Mouse (Mus musculus) liver, embryonic 12.5 days (tissue): ENCODE results near the gene Got1. TPM values are rescaled to one million over a fixed set of nuclear protein-coding genes. Genes with fewer than 3 reads are reported as not detected.

Experiments
- ATAC-seq: fragments of 200-750 bp; cut with Nextera tagmentation; 2 replicates; pipeline ENCODE4 v1.8.0; 2017; ENCODE audit warnings: moderate number of reproducible peaks, mild to moderate bottlenecking, moderate library complexity
- H3K27ac ChIP-seq: fragments of 300-500 bp; sonication (generic); 2 replicates; pipeline ENCODE4 v1.5.1; 2016; ENCODE audit warnings: mild to moderate bottlenecking
- H3K27me3 ChIP-seq: fragments of 300-500 bp; sonication (generic); replicated peaks from 2 replicates; pipeline ENCODE4 v1.6.1; 2016; ENCODE audit warnings: mild to moderate bottlenecking, moderate library complexity
- H3K36me3 ChIP-seq: fragments of 300-500 bp; sonication (generic); 2 replicates; pipeline ENCODE4 v1.6.1; 2016; ENCODE audit warnings: mild to moderate bottlenecking, moderate library complexity
- H3K4me1 ChIP-seq: fragments of 300-500 bp; sonication (generic); 2 replicates; pipeline ENCODE4 v1.6.1; 2016
- H3K4me2 ChIP-seq: fragments of 300-500 bp; sonication (generic); 2 replicates; pipeline ENCODE4 v1.6.1; 2016; ENCODE audit warnings: mild to moderate bottlenecking, moderate library complexity
- H3K4me3 ChIP-seq: fragments of 300-500 bp; sonication (generic); 2 replicates; pipeline ENCODE4 v1.5.1; 2016; ENCODE audit warnings: mild to moderate bottlenecking, moderate library complexity
- H3K9ac ChIP-seq: fragments of 300-500 bp; sonication (generic); 2 replicates; pipeline ENCODE4 v1.6.1; 2016; ENCODE audit warnings: mild to moderate bottlenecking, moderate library complexity
- H3K9me3 ChIP-seq: fragments of 300-500 bp; sonication (generic); replicated peaks from 2 replicates; pipeline ENCODE4 v1.6.1; 2016; ENCODE audit warnings: mild to moderate bottlenecking, moderate library complexity
- WGBS: fragments of 180-500 bp; shearing (Covaris S2); methylation state at CpG from one replicate; pipeline ENCODE4 v1.1.7; 2016; ENCODE audit not compliant: insufficient replicate concordance; 5-methylcytosine and 5-hydroxymethylcytosine counted together
- polyA plus RNA-seq: library from polyadenylated mRNA; unstranded; fragments of >200 nt; fragmentation: Nextera tagmentation; extraction: Ambion mirVana; gene quantifications from 2 replicates; pipeline ENCODE4 v1.2.1, GENCODE M21; 2016

The Got1 gene
- polyA plus RNA-seq, 1 experiment from 2014 or later, result 27.6 TPM

GRCm38 (mm10) chr19:43476063-43476462, 48.3 kb downstream of the Got1 start:
- H3K27ac ChIP-seq, result no peak overlapping the region
- no peak for ATAC-seq
- H3K9me3 ChIP-seq, result no peaks in the 10 kb centered on the region
- peaks cover 10% of the 10 kb centered on the region for H3K4me1 ChIP-seq
- peaks cover 32% of the 10 kb centered on the region for H3K27me3 ChIP-seq
- H3K4me2 ChIP-seq, result no peak overlapping the region
- no peaks in the 10 kb centered on the region for H3K36me3 ChIP-seq
- WGBS, result 62% methylated on average over 7 of the region's 7 CpGs
- no peak overlapping the region for H3K4me3 ChIP-seq
- H3K9ac ChIP-seq, result no peak overlapping the region

- Histone ChIP-seq H3K9ac (no peak overlapping the region), H3K4me2 (no peak overlapping the region), H3K9me3 (no peaks in the 10 kb centered on the region), H3K4me1 (peaks cover 10% of the 10 kb centered on the region), H3K36me3 (no peaks in the 10 kb centered on the region), H3K27me3 (peaks cover 32% of the 10 kb centered on the region), H3K27ac (no peak overlapping the region), H3K4me3 (no peak overlapping the region)
- ATAC-seq, result no peak
- WGBS, result 43% methylated on average over 2 of the region's 2 CpGs
Observed at GRCm38 (mm10) chr19:43475642-43476041, 48.8 kb downstream of the Got1 start.

- 79% methylated on average over 7 of the region's 7 CpGs for WGBS
- Histone ChIP-seq H3K27me3 (peaks cover 28% of the 10 kb centered on the region), H3K36me3 (no peaks in the 10 kb centered on the region), H3K4me2 (no peak overlapping the region), H3K4me1 (peaks cover 10% of the 10 kb centered on the region), H3K9me3 (no peaks in the 10 kb centered on the region), H3K4me3 (no peak overlapping the region), H3K27ac (no peak overlapping the region), H3K9ac (no peak overlapping the region)
- ATAC-seq, result no peak
Observed at GRCm38 (mm10) chr19:43472781-43473180, 51.6 kb downstream of the Got1 start.

GRCm38 (mm10) chr19:43472331-43472730, 52.1 kb downstream of the Got1 start:
- peaks cover 10% of the 10 kb centered on the region for H3K4me1 ChIP-seq
- no peak for ATAC-seq
- no peak overlapping the region for H3K27ac ChIP-seq
- no peak overlapping the region for H3K4me2 ChIP-seq
- WGBS, result 76% methylated on average over 8 of the region's 8 CpGs
- peaks cover 28% of the 10 kb centered on the region for H3K27me3 ChIP-seq
- no peak overlapping the region for H3K4me3 ChIP-seq
- H3K9me3 ChIP-seq, result no peaks in the 10 kb centered on the region
- no peaks in the 10 kb centered on the region for H3K36me3 ChIP-seq
- H3K9ac ChIP-seq, result no peak overlapping the region

GRCm38 (mm10) chr19:43469333-43469732, 55.1 kb downstream of the Got1 start:
- Histone ChIP-seq H3K36me3 (no peaks in the 10 kb centered on the region), H3K4me3 (no peak overlapping the region), H3K27ac (no peak overlapping the region), H3K4me2 (no peak overlapping the region), H3K9me3 (no peaks in the 10 kb centered on the region), H3K4me1 (no peaks in the 10 kb centered on the region), H3K9ac (no peak overlapping the region), H3K27me3 (peaks cover 9% of the 10 kb centered on the region)
- no peak for ATAC-seq
- WGBS, result 57% methylated on average over 7 of the region's 7 CpGs

GRCm38 (mm10) chr19:43467927-43468685, 56.3 kb downstream of the Got1 start:
- no peak overlapping the region for H3K4me2 ChIP-seq
- no peaks in the 10 kb centered on the region for H3K36me3 ChIP-seq
- whole genome bisulfite sequencing, result 64% methylated on average over 12 of the region's 12 CpGs
- no peak overlapping the region for H3K4me3 ChIP-seq
- no peak overlapping the region for H3K9ac ChIP-seq
- H3K4me1 ChIP-seq, result no peaks in the 10 kb centered on the region
- no peak for ATAC-seq
- H3K9me3 ChIP-seq, result no peaks in the 10 kb centered on the region
- peaks cover 9% of the 10 kb centered on the region for H3K27me3 ChIP-seq
- H3K27ac ChIP-seq, result no peak overlapping the region

- Histone ChIP-seq H3K27ac (no peak overlapping the region), H3K36me3 (no peaks in the 10 kb centered on the region), H3K9ac (no peak overlapping the region), H3K9me3 (no peaks in the 10 kb centered on the region), H3K27me3 (no peaks in the 10 kb centered on the region; the same call in none of the 2 replicates), H3K4me2 (no peak overlapping the region), H3K4me1 (no peaks in the 10 kb centered on the region), H3K4me3 (no peak overlapping the region)
- WGBS, result 75% methylated on average over 14 of the region's 14 CpGs
- ATAC-seq, result no peak
Observed at GRCm38 (mm10) chr19:43465601-43466255, 58.7 kb downstream of the Got1 start.

GRCm38 (mm10) chr19:43465076-43465475, 59.3 kb downstream of the Got1 start:
- H3K4me2 ChIP-seq, result no peak overlapping the region
- H3K4me3 ChIP-seq, result no peak overlapping the region
- WGBS, result 78% methylated on average over 11 of the region's 11 CpGs
- H3K4me1 ChIP-seq, result no peaks in the 10 kb centered on the region
- no peaks in the 10 kb centered on the region for H3K36me3 ChIP-seq
- no peak for ATAC-seq
- no peak overlapping the region for H3K9ac ChIP-seq
- no peaks in the 10 kb centered on the region for H3K9me3 ChIP-seq
- H3K27ac ChIP-seq, result no peak overlapping the region
- no peaks in the 10 kb centered on the region; the same call in none of the 2 replicates for H3K27me3 ChIP-seq

- Histone ChIP-seq H3K9ac (no peak overlapping the region), H3K27ac (no peak overlapping the region), H3K27me3 (no peaks in the 10 kb centered on the region; the same call in 1 of the 2 replicates), H3K4me1 (no peaks in the 10 kb centered on the region), H3K36me3 (no peaks in the 10 kb centered on the region), H3K4me3 (no peak overlapping the region), H3K9me3 (no peaks in the 10 kb centered on the region), H3K4me2 (no peak overlapping the region)
- no peak for ATAC-seq
- 72% methylated on average over 3 of the region's 3 CpGs for WGBS
Observed at GRCm38 (mm10) chr19:43464294-43464687, 60.1 kb downstream of the Got1 start.

- 67% methylated on average over 7 of the region's 7 CpGs for WGBS
- no peaks in the 10 kb centered on the region for H3K27me3 ChIP-seq
- ATAC-seq, result peak; percentile 46; the same call in 1 of the 2 replicates
Observed at GRCm38 (mm10) chr19:43463546-43464293, 60.7 kb downstream of the Got1 start.

GRCm38 (mm10) chr19:43462141-43462540, 62.3 kb downstream of the Got1 start:
- ATAC-seq, result no peak
- no peak overlapping the region for H3K4me2 ChIP-seq
- no peaks in the 10 kb centered on the region for H3K4me1 ChIP-seq
- WGBS, result 67% methylated on average over 3 of the region's 3 CpGs
- no peak overlapping the region for H3K27ac ChIP-seq
- H3K9ac ChIP-seq, result no peak overlapping the region
- no peak overlapping the region for H3K4me3 ChIP-seq
- H3K9me3 ChIP-seq, result no peaks in the 10 kb centered on the region
- H3K27me3 ChIP-seq, result no peaks in the 10 kb centered on the region
- H3K36me3 ChIP-seq, result no peaks in the 10 kb centered on the region

More at GRCm38 (mm10) chr19:43463546-43464293, 60.7 kb downstream of the Got1 start:
- H3K36me3 ChIP-seq, result no peaks in the 10 kb centered on the region
- H3K4me1 ChIP-seq, result no peaks in the 10 kb centered on the region
- H3K4me2 ChIP-seq, result no peak overlapping the region
- no peak overlapping the region for H3K9ac ChIP-seq
- no peak overlapping the region for H3K4me3 ChIP-seq
- no peak overlapping the region for H3K27ac ChIP-seq
- no peaks in the 10 kb centered on the region for H3K9me3 ChIP-seq

GRCm38 (mm10) chr19:43460481-43460880, 63.9 kb downstream of the Got1 start:
- Histone ChIP-seq H3K4me2 (no peak overlapping the region), H3K27ac (no peak overlapping the region), H3K4me3 (no peak overlapping the region), H3K27me3 (no peaks in the 10 kb centered on the region), H3K9me3 (no peaks in the 10 kb centered on the region), H3K4me1 (no peaks in the 10 kb centered on the region), H3K36me3 (no peaks in the 10 kb centered on the region), H3K9ac (no peak overlapping the region)
- 71% methylated on average over 12 of the region's 12 CpGs for WGBS
- ATAC-seq, result no peak
